Mouse (Mus musculus) forebrain, embryonic 12.5 days (tissue): Measurements from ENCODE around the gene Tymp. TPM values are rescaled to one million over a fixed set of nuclear protein-coding genes. Genes with fewer than 3 reads are reported as not detected.

ENCODE experiments used
- polyA plus RNA-seq: library from polyadenylated mRNA; unstranded; fragments of >200 nt; fragmentation: Nextera tagmentation; extraction: Ambion mirVana; gene quantifications from 2 replicates; pipeline ENCODE4 v1.2.1, GENCODE M21; 2016

Gene Tymp
- polyA plus RNA-seq, 1 experiment from 2014 or later, result 1.4 TPM

Other genes with a start within 250 kb of the Tymp start
- gene Hdac10, start 248.3 kb downstream of the Tymp start, polyA plus RNA-seq, result 20.5 TPM in 2 replicates
- 14.2 and 16.7 TPM in 2 replicates for gene Mapk12, start 236.3 kb downstream of the Tymp start, polyA plus RNA-seq
- 46.9 and 47.4 TPM in 2 replicates for gene Mapk11, start 227.4 kb downstream of the Tymp start, polyA plus RNA-seq
- gene Plxnb2, start 196.3 kb downstream of the Tymp start, polyA plus RNA-seq, result 174 and 182 TPM in 2 replicates
- 38.8 and 44.0 TPM in 2 replicates for gene Dennd6b, start 180.5 kb downstream of the Tymp start, polyA plus RNA-seq
- 47.1 and 57.2 TPM in 2 replicates for gene Ppp6r2, start 165.5 kb downstream of the Tymp start, polyA plus RNA-seq
- 82.5 and 88.9 TPM in 2 replicates for gene Sbf1, start 61.7 kb downstream of the Tymp start, polyA plus RNA-seq
- gene Adm2, start 54.3 kb downstream of the Tymp start, polyA plus RNA-seq, result not detected in 2 replicates
- gene Miox, start 42.6 kb downstream of the Tymp start, polyA plus RNA-seq, result not detected in 2 replicates
- gene Lmf2, start 21.4 kb downstream of the Tymp start, polyA plus RNA-seq, result 45.6 and 47.0 TPM in 2 replicates
- 186 and 191 TPM in 2 replicates for gene Ncaph2, start 21.3 kb downstream of the Tymp start, polyA plus RNA-seq
- 4.7 and 5.1 TPM in 2 replicates for gene Sco2, start 3.2 kb downstream of the Tymp start, polyA plus RNA-seq
- 1.1 TPM in 2 replicates for gene Odf3b, start 2.2 kb upstream of the Tymp start, polyA plus RNA-seq
- gene Klhdc7b, start 7.9 kb upstream of the Tymp start, polyA plus RNA-seq, result not detected in 2 replicates
- not detected in 2 replicates for gene Syce3, start 33.5 kb upstream of the Tymp start, polyA plus RNA-seq
- 0.67 and 0.70 TPM in 2 replicates for gene Cpt1b, start 48.8 kb upstream of the Tymp start, polyA plus RNA-seq
- 3.8 and 5.0 TPM in 2 replicates for gene C730034F03Rik, start 52.5 kb upstream of the Tymp start, polyA plus RNA-seq
- gene Gm44502, start 52.7 kb upstream of the Tymp start, polyA plus RNA-seq, result 0.27 TPM in 1 of 2 replicates, not detected in the other
- 58.8 and 62.6 TPM in 2 replicates for gene Chkb, start 52.9 kb upstream of the Tymp start, polyA plus RNA-seq
- gene Mapk8ip2, start 76.9 kb upstream of the Tymp start, polyA plus RNA-seq, result 44.1 and 51.6 TPM in 2 replicates
- gene Arsa, start 100.4 kb upstream of the Tymp start, polyA plus RNA-seq, result 12.5 and 13.6 TPM in 2 replicates
- gene Shank3, start 122.6 kb upstream of the Tymp start, polyA plus RNA-seq, result 7.9 and 8.8 TPM in 2 replicates
- gene Acr, start 191.3 kb upstream of the Tymp start, polyA plus RNA-seq, result 1.5 and 1.7 TPM in 2 replicates
- 60.7 and 62.8 TPM in 2 replicates for gene Rabl2, start 214.9 kb upstream of the Tymp start, polyA plus RNA-seq